Mouse (Mus musculus) bone marrow, adult 2 months (tissue): Measurements from ENCODE around the gene Hydin. TPM values are rescaled to one million over a fixed set of nuclear protein-coding genes. Genes with fewer than 3 reads are reported as not detected.
A peak's percentile ranks its signal among the peaks of the same experiment; 100 is the strongest.

Experiments
- H3K27ac ChIP-seq: fragments of 200-500 bp; 2 replicates; pipeline ENCODE4 v1.5.1; 2012; ENCODE audit warnings: low read depth, mild to moderate bottlenecking, control low read depth, inconsistent platforms, low read length; ENCODE audit not compliant: control insufficient read depth, poor library complexity, insufficient read depth
- H3K4me1 ChIP-seq: fragments of 200-500 bp; 2 replicates; pipeline ENCODE4 v1.6.1; 2011; ENCODE audit warnings: low read length; ENCODE audit not compliant: control insufficient read depth, insufficient read depth
- H3K4me3 ChIP-seq: fragments of 200-500 bp; replicated peaks from 2 replicates; pipeline ENCODE3; 2011; ENCODE audit warnings: mild to moderate bottlenecking, low read depth, low read length, control low read depth; ENCODE audit not compliant: control insufficient read depth
- CTCF ChIP-seq: fragments of 200-500 bp; IDR thresholded peaks from 2 replicates; pipeline ENCODE4 v1.5.1; 2011; ENCODE audit warnings: low read length, control low read depth; ENCODE audit not compliant: control insufficient read depth, insufficient read depth
- POLR2A ChIP-seq: fragments of 200-500 bp; IDR thresholded peaks from 2 replicates; pipeline ENCODE4 v1.6.1; 2011; ENCODE audit warnings: low read depth, mild to moderate bottlenecking, control low read depth, low read length, borderline replicate concordance; ENCODE audit not compliant: control insufficient read depth
- WGBS: fragments of 180-500 bp; shearing (Covaris S2); methylation state at CpG from one replicate; pipeline ENCODE4 v1.1.7; 2018; 5-methylcytosine and 5-hydroxymethylcytosine counted together
- polyA plus RNA-seq: library from polyadenylated mRNA; stranded (reverse); fragments of >200 nt; gene quantifications from 2 replicates; pipeline ENCODE4 v1.2.4, GENCODE M21; 2011; ENCODE audit warnings: low replicate concordance; ENCODE audit not compliant: missing spikeins, insufficient read depth, insufficient read length

Hydin gene
- polyA plus RNA-seq, 1 experiment = not detected

GRCm38 (mm10) chr8:110592641-110593040 is 325.9 kb downstream of the Hydin start:
- Histone ChIP-seq H3K4me1 (no peaks in the 10 kb centered on the region), H3K27ac (no peak overlapping the region), H3K4me3 (no peak overlapping the region)
- TF ChIP-seq CTCF (no peak), POLR2A (no peak)
- WGBS = 70% methylated on average over 9 of the region's 9 CpGs

DNA sequence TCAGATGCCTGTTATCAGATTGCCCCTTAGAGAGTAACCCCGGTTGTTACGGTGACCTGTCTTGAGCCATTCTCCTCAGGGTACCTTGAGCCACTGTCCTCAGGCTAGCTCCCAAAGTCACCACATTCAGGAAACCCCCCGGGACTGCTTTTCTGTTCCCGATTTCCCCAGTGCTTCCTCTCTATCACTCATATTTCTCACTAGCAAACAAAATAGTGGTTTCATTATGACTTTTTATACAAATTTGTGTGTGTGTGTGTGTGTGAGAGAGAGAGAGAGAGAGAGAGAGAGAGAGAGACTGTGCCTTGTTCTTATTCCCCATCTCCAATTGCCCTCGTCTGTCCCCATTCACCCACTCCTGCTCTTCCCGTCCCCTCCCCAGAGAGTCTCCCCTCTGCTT is 327.4 kb downstream of the Hydin start:
- Histone ChIP-seq H3K4me1 (no peaks in the 10 kb centered on the region), H3K4me3 (no peak overlapping the region), H3K27ac (no peak overlapping the region)
- 69% methylated on average over 6 of the region's 6 CpGs for WGBS
- TF ChIP-seq CTCF = no peak
- no peak for TF ChIP-seq POLR2A

- WGBS = 6% methylated on average over 1 of the region's 1 CpGs
- TF ChIP-seq CTCF (no peak), POLR2A (no peak)
- Histone ChIP-seq H3K27ac (no peak overlapping the region), H3K4me3 (no peak overlapping the region), H3K4me1 (no peaks in the 10 kb centered on the region)
Observed at GRCm38 (mm10) chr8:110604556-110604955, 337.8 kb downstream of the Hydin start.

- TF ChIP-seq CTCF = no peak
- no peak for TF ChIP-seq POLR2A
- 63% methylated on average over 6 of the region's 6 CpGs for WGBS
- H3K27ac ChIP-seq = no peak overlapping the region
Observed at GRCm38 (mm10) chr8:110605401-110606015, 338.7 kb downstream of the Hydin start.

DNA sequence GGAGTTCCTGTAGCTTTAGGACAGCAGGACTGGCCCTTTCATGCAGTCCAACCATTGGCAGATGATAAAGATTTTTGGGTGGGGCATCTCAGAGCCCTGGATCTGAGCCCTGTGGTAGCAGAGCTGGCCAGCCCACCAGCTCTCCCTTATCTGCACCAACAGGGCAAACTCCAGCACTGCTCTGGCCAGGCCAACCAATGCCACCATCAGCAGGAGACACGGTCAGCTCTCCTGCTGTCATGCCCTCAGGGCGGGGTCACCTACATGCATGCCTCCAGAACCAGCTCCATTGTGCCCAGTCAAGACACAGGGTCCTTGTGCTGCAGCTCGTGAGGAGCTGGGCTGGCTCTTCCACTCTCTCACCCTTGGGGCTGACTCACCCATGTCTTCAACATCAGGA is 349.0 kb downstream of the Hydin start:
- H3K4me1 ChIP-seq = no peaks in the 10 kb centered on the region; the same call in 1 of the 2 replicates
- WGBS = 76% methylated on average over 3 of the region's 3 CpGs
- H3K4me3 ChIP-seq = no peak overlapping the region
- H3K27ac ChIP-seq = no peak overlapping the region
- no peak for TF ChIP-seq POLR2A
- no peak for TF ChIP-seq CTCF

More at GRCm38 (mm10) chr8:110605401-110606015, 338.7 kb downstream of the Hydin start:
- no peaks in the 10 kb centered on the region for H3K4me1 ChIP-seq
- no peak overlapping the region for H3K4me3 ChIP-seq

- WGBS = 24% methylated on average over 14 of the region's 14 CpGs
- Histone ChIP-seq H3K27ac (no peak overlapping the region), H3K4me1 (no peaks in the 10 kb centered on the region; the same call in 1 of the 2 replicates), H3K4me3 (peak overlapping the region; percentile 88)
- no peak for TF ChIP-seq POLR2A
- TF ChIP-seq CTCF = no peak
Observed at GRCm38 (mm10) chr8:110617801-110618358, 351.1 kb downstream of the Hydin start.

DNA sequence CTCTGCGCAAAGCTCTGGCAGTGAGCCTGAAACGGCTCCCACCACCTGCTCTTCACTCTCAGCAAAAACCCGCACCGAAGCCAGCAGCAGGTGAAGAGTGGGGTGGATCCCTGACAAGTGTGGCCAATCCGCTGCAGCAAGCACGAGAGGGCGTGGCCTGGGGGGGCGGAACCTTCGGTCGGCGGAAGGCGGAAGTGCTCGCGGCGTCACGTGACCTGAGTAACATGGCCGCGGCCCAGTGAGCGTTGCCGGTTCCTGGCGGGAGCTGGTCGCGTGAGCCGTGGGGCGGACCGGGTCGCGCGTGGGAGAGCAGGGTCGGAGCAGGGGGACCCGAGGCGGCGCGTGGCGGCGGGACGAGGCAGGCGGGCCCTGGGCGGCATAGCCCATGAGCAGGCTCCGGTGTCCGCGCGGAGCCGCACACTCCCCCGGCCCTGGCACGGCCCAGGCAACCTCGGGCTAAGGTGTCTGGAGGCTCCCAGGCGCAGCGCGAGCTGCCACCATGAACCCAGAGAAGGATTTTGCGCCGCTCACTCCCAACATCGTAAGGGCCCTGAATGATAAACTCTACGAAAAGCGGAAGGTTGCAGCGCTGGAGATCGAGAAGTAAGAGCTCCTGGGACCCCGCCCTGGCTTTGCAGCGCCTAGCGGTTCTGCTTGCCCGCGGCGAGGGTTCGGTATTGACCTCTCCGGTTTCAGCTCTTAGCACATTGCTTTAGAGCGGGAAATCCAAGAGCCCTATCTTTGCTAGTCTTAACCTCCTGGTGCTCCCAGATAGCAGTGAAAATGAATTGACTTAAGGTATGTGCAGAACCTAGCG is 351.8 kb downstream of the Hydin start, which contains the start of gene Vac14:
Gene Vac14 (plus strand): TSS at position 195 of the 817 bp plus-strand sequence.
- no peaks in the 10 kb centered on the region; the same call in 1 of the 2 replicates for H3K4me1 ChIP-seq
- peak within 1 kb of the TSS; percentile 58 for H3K27ac ChIP-seq
- under 1% methylated on average over 67 of the region's 67 CpGs for WGBS
- TF ChIP-seq CTCF (no peak), POLR2A (peak; percentile 76; the same call in 1 of the 2 replicates)
- H3K4me3 ChIP-seq = peak within 1 kb of the TSS; percentile 88

DNA sequence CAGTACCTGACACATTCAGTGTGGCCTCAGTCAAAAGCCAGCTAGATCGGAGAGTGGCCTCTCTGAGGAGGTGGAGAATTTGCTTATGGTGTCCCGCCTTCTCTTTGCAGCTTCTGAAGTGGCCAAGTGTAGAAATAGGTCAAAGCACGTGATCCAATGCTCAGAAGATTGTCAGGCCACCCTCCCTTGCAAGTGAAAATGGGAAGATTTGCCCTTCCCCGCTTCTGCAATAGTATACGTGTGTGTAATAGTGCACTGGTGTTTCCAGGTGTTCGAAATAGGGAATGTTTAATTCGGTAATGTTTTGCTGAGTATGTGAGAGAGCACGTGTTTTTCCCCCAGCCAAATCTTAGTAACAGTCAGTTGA is 352.4 kb downstream of the Hydin start:
- WGBS = 20% methylated on average over 8 of the region's 8 CpGs
- TF ChIP-seq POLR2A (no peak), CTCF (no peak)
- H3K4me1 ChIP-seq = no peaks in the 10 kb centered on the region; the same call in 1 of the 2 replicates
- H3K27ac ChIP-seq = no peak overlapping the region
- peak overlapping the region; percentile 88 for H3K4me3 ChIP-seq
